Mouse (Mus musculus): ENCODE measurements around the gene Sorbs1. TPM values are rescaled to one million over a fixed set of nuclear protein-coding genes. Genes with fewer than 3 reads are reported as not detected.

Sorbs1 gene
- polyA plus RNA-seq, 1 experiment: 38.8 TPM

DNA sequence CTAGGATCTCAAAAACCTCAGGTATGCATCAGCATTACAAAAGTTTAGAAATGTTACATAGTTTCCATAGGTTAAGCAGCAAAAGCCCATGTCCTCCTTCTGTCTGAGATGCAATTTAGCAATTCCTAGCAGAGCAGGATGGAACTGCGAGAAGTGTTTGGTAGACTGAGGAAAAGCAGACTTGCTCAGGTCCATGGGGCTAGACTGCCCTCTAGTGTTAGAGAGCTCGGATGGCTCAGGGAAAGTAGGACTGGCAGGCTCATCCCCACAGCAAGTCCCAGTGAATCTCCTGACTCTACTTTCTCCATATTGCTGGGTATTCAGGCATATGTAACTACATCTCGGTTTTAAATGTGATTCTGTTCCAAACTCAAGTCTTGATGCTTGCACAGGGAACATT, 31.3 kb upstream of the Sorbs1 start:
- TF ChIP-seq E2F4 (IDR thresholded peaks at IDR 0.05; ENCODE audit: insufficient read depth): no peak
- no peak for TF ChIP-seq USF1 (IDR thresholded peaks at IDR 0.05; ENCODE audit: low read depth)
- no peak for TF ChIP-seq MAX (IDR thresholded peaks at IDR 0.05; ENCODE audit: low read depth)
- no peak for TF ChIP-seq TCF12 (IDR thresholded peaks at IDR 0.05; ENCODE audit: insufficient read depth, poor library complexity, severe bottlenecking)
- no peak for TF ChIP-seq CEBPB (IDR thresholded peaks at IDR 0.05; ENCODE audit: insufficient read depth, poor library complexity, severe bottlenecking)
- no peak for TF ChIP-seq SRF (IDR thresholded peaks at IDR 0.05; ENCODE audit: control insufficient read depth, insufficient read length, low read depth)
- no peak for TF ChIP-seq POLR2A (IDR thresholded peaks at IDR 0.05; ENCODE audit: insufficient read length, low read depth)
- no peak for TF ChIP-seq MYOD1 (IDR thresholded peaks at IDR 0.05; ENCODE audit: control insufficient read depth in 1 of 3, insufficient read length in 2 of 3, low read depth in 2 of 3)
- no peak for TF ChIP-seq MYOG (IDR thresholded peaks at IDR 0.05; ENCODE audit: control insufficient read depth in 1 of 3, insufficient read depth in 1 of 3, insufficient read length in 2 of 3, low read depth in 2 of 3)
- TF ChIP-seq TCF3 (IDR thresholded peaks at IDR 0.05; ENCODE audit: insufficient read length, low read depth): no peak
- no peak for TF ChIP-seq REST (IDR thresholded peaks at IDR 0.05; ENCODE audit: insufficient read depth, insufficient read length)
- no peak for TF ChIP-seq POLR2AphosphoS2 (IDR thresholded peaks at IDR 0.05; ENCODE audit: insufficient read length, low read depth)
- Histone ChIP-seq H3K4me3 (no peak overlapping the region), H3ac (ENCODE audit: control insufficient read depth, insufficient read length) (no peak overlapping the region), H3K27me3 (ENCODE audit: control insufficient read depth, insufficient read depth, insufficient read length) (no peaks in the 10 kb centered on the region), H3K79me2 (ENCODE audit: control insufficient read depth, insufficient read depth) (no peaks in the 10 kb centered on the region), H3K4me2 (ENCODE audit: low read depth) (no peak overlapping the region), H3K36me3 (ENCODE audit: control insufficient read depth, insufficient read depth) (no peaks in the 10 kb centered on the region)

GRCm38 (mm10) chr19:40542776-40543175, 29.2 kb upstream of the Sorbs1 start:
- H3ac ChIP-seq (ENCODE audit: control insufficient read depth, insufficient read length): no peak overlapping the region
- no peak for TF ChIP-seq MYOD1 (IDR thresholded peaks at IDR 0.05; ENCODE audit: control insufficient read depth in 1 of 3, insufficient read length in 2 of 3, low read depth in 2 of 3)
- no peak for TF ChIP-seq MAX (IDR thresholded peaks at IDR 0.05; ENCODE audit: low read depth)
- TF ChIP-seq USF1 (IDR thresholded peaks at IDR 0.05; ENCODE audit: low read depth): no peak
- TF ChIP-seq CEBPB (IDR thresholded peaks at IDR 0.05; ENCODE audit: insufficient read depth, poor library complexity, severe bottlenecking): no peak
- TF ChIP-seq TCF12 (IDR thresholded peaks at IDR 0.05; ENCODE audit: insufficient read depth, poor library complexity, severe bottlenecking): no peak
- no peak for TF ChIP-seq POLR2AphosphoS2 (IDR thresholded peaks at IDR 0.05; ENCODE audit: insufficient read length, low read depth)
- no peak for TF ChIP-seq TCF3 (IDR thresholded peaks at IDR 0.05; ENCODE audit: insufficient read length, low read depth)
- TF ChIP-seq E2F4 (IDR thresholded peaks at IDR 0.05; ENCODE audit: insufficient read depth): no peak
- TF ChIP-seq POLR2A (IDR thresholded peaks at IDR 0.05; ENCODE audit: insufficient read length, low read depth): no peak
- no peak for TF ChIP-seq SRF (IDR thresholded peaks at IDR 0.05; ENCODE audit: control insufficient read depth, insufficient read length, low read depth)
- no peak for TF ChIP-seq REST (IDR thresholded peaks at IDR 0.05; ENCODE audit: insufficient read depth, insufficient read length)
- TF ChIP-seq MYOG (IDR thresholded peaks at IDR 0.05; ENCODE audit: control insufficient read depth in 1 of 3, insufficient read depth in 1 of 3, insufficient read length in 2 of 3, low read depth in 2 of 3): no peak
- H3K36me3 ChIP-seq (ENCODE audit: control insufficient read depth, insufficient read depth): no peaks in the 10 kb centered on the region
- H3K4me3 ChIP-seq: no peak overlapping the region
- no peaks in the 10 kb centered on the region for H3K27me3 ChIP-seq (ENCODE audit: control insufficient read depth, insufficient read depth, insufficient read length)
- no peaks in the 10 kb centered on the region for H3K79me2 ChIP-seq (ENCODE audit: control insufficient read depth, insufficient read depth)
- H3K4me2 ChIP-seq (ENCODE audit: low read depth): no peak overlapping the region

GRCm38 (mm10) chr19:40536526-40536925, 22.9 kb upstream of the Sorbs1 start:
- H3K4me3 ChIP-seq: no peak overlapping the region
- TF ChIP-seq MYOG (IDR thresholded peaks at IDR 0.05; ENCODE audit: control insufficient read depth in 1 of 3, insufficient read depth in 1 of 3, insufficient read length in 2 of 3, low read depth in 2 of 3) (no peak), USF1 (IDR thresholded peaks at IDR 0.05; ENCODE audit: low read depth) (no peak), REST (IDR thresholded peaks at IDR 0.05; ENCODE audit: insufficient read depth, insufficient read length) (no peak), MAX (IDR thresholded peaks at IDR 0.05; ENCODE audit: low read depth) (no peak), TCF12 (IDR thresholded peaks at IDR 0.05; ENCODE audit: insufficient read depth, poor library complexity, severe bottlenecking) (no peak), E2F4 (IDR thresholded peaks at IDR 0.05; ENCODE audit: insufficient read depth) (no peak), CEBPB (IDR thresholded peaks at IDR 0.05; ENCODE audit: insufficient read depth, poor library complexity, severe bottlenecking) (no peak), MYOD1 (IDR thresholded peaks at IDR 0.05; ENCODE audit: control insufficient read depth in 1 of 3, insufficient read length in 2 of 3, low read depth in 2 of 3) (no peak), POLR2A (IDR thresholded peaks at IDR 0.05; ENCODE audit: insufficient read length, low read depth) (no peak), SRF (IDR thresholded peaks at IDR 0.05; ENCODE audit: control insufficient read depth, insufficient read length, low read depth) (no peak), TCF3 (IDR thresholded peaks at IDR 0.05; ENCODE audit: insufficient read length, low read depth) (no peak), POLR2AphosphoS2 (IDR thresholded peaks at IDR 0.05; ENCODE audit: insufficient read length, low read depth) (no peak)
- H3K27me3 ChIP-seq (ENCODE audit: control insufficient read depth, insufficient read depth, insufficient read length): no peaks in the 10 kb centered on the region
- H3K4me2 ChIP-seq (ENCODE audit: low read depth): no peak overlapping the region
- no peaks in the 10 kb centered on the region for H3K79me2 ChIP-seq (ENCODE audit: control insufficient read depth, insufficient read depth)
- H3ac ChIP-seq (ENCODE audit: control insufficient read depth, insufficient read length): no peak overlapping the region
- H3K36me3 ChIP-seq (ENCODE audit: control insufficient read depth, insufficient read depth): no peaks in the 10 kb centered on the region

- Histone ChIP-seq H3K4me3 (no peak overlapping the region), H3K27me3 (ENCODE audit: control insufficient read depth, insufficient read depth, insufficient read length) (no peaks in the 10 kb centered on the region), H3K4me2 (ENCODE audit: low read depth) (no peak overlapping the region), H3ac (ENCODE audit: control insufficient read depth, insufficient read length) (no peak overlapping the region), H3K36me3 (ENCODE audit: control insufficient read depth, insufficient read depth) (no peaks in the 10 kb centered on the region), H3K79me2 (ENCODE audit: control insufficient read depth, insufficient read depth) (no peaks in the 10 kb centered on the region)
- TF ChIP-seq TCF12 (IDR thresholded peaks at IDR 0.05; ENCODE audit: insufficient read depth, poor library complexity, severe bottlenecking) (no peak), POLR2A (IDR thresholded peaks at IDR 0.05; ENCODE audit: insufficient read length, low read depth) (no peak), SRF (IDR thresholded peaks at IDR 0.05; ENCODE audit: control insufficient read depth, insufficient read length, low read depth) (no peak), MAX (IDR thresholded peaks at IDR 0.05; ENCODE audit: low read depth) (no peak), REST (IDR thresholded peaks at IDR 0.05; ENCODE audit: insufficient read depth, insufficient read length) (no peak), MYOD1 (IDR thresholded peaks at IDR 0.05; ENCODE audit: control insufficient read depth in 1 of 3, insufficient read length in 2 of 3, low read depth in 2 of 3) (no peak), MYOG (IDR thresholded peaks at IDR 0.05; ENCODE audit: control insufficient read depth in 1 of 3, insufficient read depth in 1 of 3, insufficient read length in 2 of 3, low read depth in 2 of 3) (no peak), TCF3 (IDR thresholded peaks at IDR 0.05; ENCODE audit: insufficient read length, low read depth) (no peak), USF1 (IDR thresholded peaks at IDR 0.05; ENCODE audit: low read depth) (no peak), E2F4 (IDR thresholded peaks at IDR 0.05; ENCODE audit: insufficient read depth) (no peak), POLR2AphosphoS2 (IDR thresholded peaks at IDR 0.05; ENCODE audit: insufficient read length, low read depth) (no peak), CEBPB (IDR thresholded peaks at IDR 0.05; ENCODE audit: insufficient read depth, poor library complexity, severe bottlenecking) (no peak)
Observed at GRCm38 (mm10) chr19:40532525-40532924, 18.9 kb upstream of the Sorbs1 start.

Data from myocyte (in vitro differentiated cells).